Mouse (Mus musculus) lung, postnatal 10 days (tissue): ENCODE measurements around the gene Prg3.

Experiments used
- DNase-seq: peaks from one replicate; pipeline ENCODE4 v3.0.0; 2021

Gene Prg3

DNA sequence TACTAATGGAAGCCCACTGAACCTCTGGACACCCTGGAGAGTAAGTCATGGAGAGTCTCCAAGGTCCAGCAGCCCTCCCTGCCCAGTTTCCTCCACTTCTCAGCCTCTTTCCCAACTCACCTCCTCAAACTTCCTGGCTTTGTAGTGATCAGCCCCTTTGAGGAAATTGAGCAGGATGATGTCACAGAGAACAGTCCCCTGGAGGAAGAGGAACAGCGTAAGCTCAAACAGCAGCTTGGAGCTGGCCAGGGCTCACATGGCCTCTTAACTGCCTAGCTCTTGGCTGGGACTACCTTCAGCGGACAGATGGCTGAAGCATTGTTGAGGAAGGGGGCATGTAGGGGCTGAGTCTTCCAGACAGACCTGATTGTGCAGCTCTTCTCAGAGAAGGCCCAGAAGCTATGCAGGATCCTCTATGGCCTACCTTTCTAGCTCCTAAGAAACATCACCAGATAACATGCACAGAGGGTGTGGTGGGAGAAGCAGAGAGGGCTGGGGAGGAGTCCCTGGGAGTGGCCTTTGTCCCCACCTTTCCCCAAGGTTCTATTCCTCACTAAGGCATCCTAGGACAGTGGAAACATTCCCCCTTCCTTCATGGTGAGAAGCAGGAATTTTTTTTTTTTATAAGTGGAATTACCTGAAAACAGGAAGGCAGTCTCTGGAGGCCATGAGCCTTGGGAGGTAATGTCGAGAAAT, 11.6 kb downstream of the Prg3 start:
- DNase-seq, result peak; percentile 20

DNA sequence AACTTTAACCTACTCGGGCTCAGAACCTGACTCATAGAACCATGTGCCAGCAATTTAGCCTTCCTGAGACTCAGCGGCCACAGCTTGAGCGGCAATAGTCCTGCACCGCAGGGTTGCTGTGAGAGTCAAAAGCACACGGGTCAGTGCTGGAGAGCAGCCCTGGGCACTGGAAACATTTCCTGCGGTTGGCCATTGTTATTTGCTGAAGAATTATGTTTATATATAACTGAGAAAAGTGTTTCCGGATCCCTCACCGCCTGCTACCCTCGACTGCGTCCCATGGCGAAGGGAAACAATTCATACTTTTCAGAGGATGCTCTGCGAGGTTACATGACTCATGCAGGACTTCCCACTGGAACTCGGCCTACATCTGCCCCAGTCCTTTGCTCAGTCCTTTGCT, 13.5 kb downstream of the Prg3 start:
- DNase-seq, result peak; percentile 51

DNA sequence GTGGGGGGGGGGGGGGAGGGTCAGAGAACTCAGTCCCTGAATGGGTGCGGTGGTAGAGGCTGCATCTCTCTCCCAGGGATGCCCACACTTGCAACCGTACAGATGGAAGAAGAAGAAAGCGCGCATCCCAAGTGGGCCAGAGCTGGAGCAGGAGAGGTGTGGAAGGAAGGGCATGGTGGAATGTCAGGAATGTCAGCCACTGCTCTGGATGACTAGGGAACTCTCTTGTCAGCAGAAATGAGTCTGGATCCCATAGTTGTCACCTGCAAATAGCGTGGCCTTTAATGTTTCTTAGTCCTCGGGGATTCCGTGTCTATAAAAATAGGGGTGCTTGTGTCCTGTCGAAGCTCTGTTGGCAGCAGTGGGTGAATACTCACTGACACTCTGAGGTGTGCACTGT, 14.6 kb downstream of the Prg3 start:
- DNase-seq, result no peak

DNA sequence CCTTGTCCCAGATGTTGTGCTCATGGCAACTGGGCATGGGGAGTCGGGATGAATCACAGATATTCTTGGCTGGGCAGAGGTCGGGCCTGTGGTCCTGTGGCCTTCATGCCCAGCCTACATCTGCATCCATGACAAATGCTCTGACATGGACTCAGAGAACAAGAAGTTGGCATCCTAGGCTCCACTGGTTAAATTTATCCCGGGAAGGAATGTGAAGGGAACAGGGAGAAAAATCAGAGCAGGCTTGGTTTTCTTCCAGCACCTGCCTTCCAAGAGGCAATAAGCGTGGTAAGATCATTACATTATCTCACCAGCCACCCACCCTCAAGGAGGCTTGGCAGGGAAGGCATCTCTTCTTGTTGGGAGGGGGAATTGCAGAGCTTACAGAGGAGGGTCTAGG, 16.3 kb downstream of the Prg3 start:
- no peak for DNase-seq

DNA sequence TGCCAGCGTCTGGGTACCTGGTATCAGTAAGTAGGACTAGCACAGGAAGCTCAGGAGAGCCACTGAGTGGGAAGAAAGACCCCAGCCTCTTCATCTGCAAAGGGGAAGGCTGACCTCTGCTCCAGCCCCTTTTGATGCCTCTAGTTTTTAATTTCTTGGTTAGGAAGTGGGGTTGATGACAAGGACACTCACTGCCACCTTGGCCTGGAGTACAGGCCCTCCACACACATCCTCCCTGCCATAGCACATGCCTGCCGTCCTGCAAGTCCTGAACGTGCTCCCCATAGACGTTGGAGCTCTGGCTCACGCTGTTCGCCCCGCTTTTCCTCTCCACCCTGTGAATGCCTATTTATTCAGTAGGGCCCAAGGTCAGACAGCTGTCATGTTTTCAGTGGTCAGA, 18.6 kb downstream of the Prg3 start:
- DNase-seq, result no peak

DNA sequence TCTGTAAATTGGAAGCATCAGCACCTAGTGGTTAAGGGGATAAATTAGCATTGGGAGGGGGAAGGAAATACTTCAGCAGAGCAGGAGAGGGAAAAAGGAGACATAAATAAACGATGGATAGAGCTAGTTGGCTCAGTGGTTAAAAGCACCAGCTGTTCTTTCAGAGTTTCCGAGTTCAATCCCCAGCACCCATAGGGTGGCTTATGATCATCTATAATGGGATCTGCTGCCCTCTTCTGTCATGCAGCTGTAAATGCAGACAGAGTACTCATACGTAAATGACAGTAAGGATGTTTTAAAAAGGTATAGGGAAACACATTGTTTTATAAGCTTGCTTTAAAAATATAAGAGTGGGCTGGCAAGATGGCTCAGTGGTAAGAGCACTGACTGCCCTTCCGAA, 19.7 kb downstream of the Prg3 start:
- peak; percentile 43 for DNase-seq

DNA sequence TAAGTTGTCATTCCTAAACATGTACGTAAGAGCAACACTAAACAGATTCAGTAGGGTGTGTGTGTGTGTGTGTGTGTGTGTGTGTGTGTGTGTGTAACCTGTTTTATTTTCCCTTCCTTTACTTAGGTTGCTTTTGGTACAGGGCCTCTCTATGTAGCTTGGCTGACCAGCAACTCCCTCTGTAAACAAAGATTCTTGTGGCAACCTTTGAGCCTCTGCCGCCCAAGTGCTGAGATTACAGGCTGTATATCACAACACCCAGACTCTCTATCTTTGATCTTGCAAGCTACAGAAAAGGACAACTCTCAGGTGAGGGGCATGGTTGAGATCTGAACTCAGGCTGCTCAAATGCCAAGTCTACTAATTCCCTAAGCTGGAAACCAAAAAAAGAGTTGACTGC, 21.2 kb downstream of the Prg3 start:
- DNase-seq, result no peak

DNA sequence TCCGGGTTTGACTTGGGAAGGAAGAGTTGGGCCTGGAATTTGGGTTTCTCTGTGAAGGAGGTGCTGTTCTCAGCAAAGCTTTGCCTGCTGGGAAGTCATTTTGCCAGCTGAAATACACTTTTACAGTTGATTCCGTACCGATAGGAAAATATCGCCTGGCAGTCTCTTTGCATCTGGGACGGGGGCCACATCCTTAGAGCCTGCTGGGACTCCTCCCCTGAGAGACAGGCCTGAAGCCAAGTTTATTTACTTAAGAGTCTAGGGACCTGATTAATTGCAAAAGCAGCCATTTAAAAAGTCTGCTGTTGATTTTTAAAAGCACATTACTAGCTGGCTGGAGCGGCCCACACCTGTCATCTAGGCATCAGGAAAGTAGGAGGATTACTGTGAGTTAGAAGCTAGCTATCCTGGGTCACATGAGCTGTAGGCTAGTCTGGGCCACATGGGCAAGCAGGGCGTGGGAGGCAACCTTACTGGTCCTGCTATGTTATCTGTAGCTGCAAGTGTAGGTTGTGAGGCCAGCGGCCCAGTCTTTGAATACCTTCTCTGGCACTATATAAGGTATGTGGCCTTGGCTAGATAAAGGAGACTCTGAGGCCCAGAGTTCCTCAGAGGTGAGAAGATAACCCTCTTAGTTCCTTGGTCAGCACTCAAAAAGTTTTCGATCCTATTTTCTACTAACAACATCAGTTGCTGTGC, 24.0 kb downstream of the Prg3 start:
- DNase-seq, result peak; percentile 44

DNA sequence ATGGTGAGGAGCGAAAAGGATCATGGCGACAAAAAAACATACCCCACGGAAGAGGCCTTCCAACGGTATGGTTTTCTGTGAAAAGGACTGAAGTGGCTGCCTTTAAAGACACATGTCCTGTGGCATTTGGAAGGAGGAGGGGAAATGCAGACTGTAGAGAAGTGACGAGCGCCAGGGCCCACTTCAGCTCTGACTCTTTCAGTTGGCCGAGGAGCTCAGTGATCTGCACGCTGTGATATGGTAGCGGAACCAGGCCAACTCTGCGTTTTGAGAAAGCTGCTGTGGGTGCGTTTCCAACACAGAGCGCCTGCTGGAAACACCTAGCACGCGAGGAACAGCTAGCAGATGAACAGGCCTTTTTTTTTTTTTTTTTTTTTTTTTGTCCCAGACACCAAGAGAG, 24.7 kb downstream of the Prg3 start:
- no peak for DNase-seq

DNA sequence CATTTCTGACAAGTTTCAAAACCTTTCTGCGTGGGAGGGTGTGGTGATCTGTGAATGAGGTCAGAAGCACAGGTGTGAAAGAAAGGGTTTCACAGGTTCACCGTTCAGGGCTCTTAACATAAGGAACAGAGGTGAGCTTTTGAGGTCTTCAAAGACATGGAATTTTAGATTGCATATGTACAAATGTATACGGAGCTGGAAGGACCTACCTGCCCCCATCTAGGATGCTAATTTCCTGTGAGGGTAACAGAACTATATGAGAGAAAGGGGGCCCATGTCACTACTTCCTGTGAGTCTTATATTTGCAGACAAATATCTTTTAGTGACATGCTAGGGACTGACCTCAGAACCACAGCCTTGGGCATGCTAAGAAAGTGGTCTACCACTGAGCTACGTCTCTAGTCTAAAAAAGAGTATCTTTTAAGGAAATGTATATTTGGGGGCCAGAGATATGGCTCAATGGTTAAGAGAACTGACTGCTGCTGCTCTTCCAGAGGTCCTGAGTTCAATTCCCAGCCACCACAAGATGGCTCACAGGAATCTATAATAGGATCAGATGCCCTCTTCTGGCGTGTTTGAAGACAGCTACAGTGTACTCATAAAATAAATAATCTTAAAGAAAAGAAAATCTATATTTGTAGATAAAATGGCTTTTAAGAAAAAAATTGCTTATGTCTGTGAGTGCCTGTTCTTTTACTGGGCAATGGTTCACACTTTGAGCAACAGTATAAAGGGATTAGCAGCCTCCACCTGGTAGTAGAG, 26.0 kb downstream of the Prg3 start:
- no peak for DNase-seq

DNA sequence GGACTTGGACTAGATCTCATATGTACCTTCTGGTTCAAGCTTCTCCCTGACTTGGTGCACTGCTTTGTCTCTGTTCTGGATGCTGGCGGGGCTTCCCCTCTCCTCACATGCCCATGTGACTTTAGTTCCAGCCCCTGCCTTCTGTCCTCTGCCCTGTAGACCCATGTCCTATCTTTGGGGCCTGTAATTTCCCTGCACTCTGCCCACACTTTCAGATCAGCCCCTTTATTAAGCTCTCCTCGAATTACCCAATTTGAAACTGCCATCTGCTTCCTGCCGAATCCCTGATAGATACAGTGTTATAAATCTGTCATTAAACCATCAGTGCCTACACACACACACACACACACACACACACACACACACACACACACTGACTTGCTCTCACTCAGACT, 26.6 kb downstream of the Prg3 start:
- DNase-seq, result no peak

DNA sequence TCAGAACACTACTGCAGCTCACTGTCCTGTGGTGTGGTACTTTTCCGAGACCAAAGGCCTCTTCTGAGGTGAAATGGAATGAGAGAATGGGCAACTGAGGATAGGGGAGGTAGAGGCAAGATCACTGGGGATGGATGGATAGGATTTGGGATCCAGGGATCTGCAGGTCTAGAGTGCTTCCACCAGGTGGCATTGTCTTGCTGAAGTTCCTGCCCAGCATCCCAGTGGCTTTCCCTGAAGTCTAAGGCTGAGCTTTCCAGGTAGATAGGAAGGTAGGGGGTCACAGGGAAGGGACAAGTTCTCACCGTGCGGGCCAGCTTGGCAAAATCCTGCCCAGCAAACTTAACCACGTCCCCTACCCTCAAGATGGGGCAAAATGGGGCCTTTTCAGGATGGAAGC, 34.0 kb downstream of the Prg3 start:
- DNase-seq, result peak; percentile 48

DNA sequence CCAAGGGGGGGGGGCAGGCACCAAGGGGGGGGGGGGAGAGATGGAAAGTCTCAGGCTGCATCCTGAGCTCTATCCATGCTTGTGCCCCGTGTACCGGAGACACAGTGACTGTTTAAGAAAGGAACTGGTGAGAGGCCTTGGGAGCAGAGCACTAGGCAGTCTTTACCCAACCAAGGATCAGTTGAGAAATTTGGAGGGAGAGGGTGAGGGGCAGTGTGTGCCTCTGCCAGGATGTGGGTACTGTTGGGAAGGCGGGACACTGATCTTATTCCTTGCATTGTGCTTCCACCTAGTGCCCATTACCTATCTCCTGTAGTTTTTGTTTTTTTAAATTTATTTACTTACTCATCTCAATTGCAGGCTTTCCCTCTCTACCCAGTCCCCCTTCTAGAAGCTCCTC, 38.2 kb downstream of the Prg3 start:
- no peak for DNase-seq

DNA sequence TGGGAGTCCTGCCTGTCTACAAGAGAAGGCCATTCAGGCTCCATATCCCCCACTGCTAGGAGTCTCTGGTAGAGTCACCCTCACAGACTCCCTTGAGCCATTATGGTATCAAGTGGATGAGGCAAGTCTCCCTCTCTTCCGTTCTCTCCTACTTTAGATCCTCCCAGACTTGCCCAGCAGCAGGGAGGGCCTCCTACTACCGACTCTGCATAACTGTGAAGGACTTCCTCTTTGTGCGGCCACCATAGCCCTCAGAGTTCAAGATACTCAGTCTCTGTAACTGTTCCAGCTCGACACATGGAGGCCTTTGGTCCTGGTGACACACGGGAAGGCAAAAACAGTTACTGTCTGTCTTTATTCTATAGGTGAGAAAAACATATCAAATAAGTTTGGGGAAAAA, 39.3 kb downstream of the Prg3 start:
- no peak for DNase-seq

DNA sequence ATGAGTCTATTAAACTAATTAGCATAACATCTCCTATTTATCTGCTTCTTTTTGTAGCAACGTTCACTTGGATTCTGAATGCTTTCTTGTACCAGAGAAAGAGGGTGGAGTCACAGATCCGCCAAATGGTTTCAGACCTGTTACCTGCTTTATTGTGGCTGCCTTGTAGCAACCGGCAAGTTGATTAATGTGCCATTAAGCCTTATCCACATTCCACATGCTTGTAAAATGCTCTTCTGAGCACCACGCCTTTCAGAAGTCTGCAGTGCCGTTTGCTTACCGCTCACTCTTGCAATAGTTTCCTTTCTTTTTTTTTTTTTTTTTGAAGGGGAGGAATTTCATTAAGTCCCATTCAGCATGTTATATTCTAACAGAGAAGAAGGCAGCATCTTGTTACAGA, 41.9 kb downstream of the Prg3 start:
- no peak for DNase-seq

DNA sequence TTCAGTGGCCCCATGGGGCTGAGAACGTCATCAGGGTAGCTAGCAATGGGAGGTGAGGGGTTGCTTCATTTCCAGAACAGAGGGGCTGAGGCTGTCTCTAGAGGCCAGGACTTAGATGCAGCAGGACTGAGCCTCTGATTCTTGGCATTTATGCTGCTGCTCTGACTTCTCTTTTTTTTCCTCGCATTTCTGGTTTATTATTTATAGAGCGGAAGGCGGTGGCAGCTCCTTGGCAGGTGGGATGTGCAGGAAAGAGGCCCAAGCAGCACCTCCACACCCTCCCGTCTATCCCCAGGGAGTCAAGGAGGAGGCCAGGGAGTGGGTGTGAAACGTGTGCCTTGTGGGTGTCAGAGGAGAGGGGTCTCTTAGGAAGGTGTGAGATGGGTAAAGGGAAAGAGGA, 43.0 kb downstream of the Prg3 start:
- no peak for DNase-seq

DNA sequence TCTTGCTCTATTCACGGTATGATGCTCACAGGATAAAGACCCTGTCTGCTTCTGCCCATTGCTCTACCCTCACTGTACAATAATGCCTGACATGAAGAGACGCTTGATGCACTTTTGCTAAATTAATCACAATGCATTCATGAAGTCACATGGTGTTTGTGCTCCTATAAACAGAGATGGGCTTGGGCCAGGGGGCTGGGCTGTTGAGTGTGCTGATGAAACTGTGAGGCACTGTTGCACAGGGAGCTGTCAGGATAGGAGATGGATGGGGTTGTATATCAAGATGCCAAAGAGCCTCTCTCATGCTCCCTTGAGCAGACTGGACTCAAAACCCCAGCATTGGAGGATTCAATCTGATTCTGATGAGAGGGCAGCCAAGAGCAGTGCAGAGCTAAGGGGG, 45.1 kb downstream of the Prg3 start:
- no peak for DNase-seq

DNA sequence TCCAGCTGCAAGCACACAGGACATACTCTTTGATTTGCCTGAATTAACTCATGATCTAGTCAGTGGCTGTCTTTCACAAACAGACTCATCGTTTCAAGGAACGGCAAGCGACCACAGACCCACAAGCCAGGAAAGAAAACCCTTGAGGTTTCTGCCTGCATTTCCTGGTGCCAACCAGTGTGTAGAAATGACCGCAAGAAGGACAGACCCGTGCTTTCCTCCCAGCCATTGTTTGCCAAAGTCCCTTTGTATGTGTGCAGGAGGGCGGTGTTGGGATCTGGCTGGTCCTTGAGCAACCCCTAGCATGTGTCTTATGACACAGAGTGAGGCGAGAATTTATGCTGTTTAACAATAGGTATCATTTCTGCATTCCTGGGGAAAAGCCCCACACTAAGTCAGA, 46.2 kb downstream of the Prg3 start:
- DNase-seq, result no peak

DNA sequence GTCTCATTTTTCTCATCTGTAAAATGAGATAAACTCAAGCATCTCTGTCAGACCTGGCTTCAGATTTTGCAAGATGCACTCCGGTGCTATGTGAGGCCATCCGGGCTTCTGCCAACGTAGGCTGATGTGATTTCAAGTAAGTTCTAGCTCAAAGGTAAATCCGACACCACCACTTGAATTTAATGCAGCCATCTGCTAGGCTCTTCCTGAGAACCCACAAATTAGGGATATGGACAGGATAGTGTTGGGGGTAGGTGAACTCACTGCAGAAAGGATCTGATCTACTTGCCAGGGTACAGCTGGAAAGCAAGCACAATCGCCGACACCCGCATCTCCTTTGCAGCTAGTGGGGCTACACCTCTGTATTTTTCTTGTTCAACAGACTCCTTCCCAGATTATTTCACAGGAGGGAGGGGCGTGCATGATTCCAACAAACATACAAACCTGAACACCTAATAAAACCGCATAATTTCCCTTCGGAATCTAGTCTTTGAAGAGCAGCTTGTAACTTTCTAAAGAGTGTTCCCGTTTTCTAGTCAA, 48.6 kb downstream of the Prg3 start:
- no peak for DNase-seq

DNA sequence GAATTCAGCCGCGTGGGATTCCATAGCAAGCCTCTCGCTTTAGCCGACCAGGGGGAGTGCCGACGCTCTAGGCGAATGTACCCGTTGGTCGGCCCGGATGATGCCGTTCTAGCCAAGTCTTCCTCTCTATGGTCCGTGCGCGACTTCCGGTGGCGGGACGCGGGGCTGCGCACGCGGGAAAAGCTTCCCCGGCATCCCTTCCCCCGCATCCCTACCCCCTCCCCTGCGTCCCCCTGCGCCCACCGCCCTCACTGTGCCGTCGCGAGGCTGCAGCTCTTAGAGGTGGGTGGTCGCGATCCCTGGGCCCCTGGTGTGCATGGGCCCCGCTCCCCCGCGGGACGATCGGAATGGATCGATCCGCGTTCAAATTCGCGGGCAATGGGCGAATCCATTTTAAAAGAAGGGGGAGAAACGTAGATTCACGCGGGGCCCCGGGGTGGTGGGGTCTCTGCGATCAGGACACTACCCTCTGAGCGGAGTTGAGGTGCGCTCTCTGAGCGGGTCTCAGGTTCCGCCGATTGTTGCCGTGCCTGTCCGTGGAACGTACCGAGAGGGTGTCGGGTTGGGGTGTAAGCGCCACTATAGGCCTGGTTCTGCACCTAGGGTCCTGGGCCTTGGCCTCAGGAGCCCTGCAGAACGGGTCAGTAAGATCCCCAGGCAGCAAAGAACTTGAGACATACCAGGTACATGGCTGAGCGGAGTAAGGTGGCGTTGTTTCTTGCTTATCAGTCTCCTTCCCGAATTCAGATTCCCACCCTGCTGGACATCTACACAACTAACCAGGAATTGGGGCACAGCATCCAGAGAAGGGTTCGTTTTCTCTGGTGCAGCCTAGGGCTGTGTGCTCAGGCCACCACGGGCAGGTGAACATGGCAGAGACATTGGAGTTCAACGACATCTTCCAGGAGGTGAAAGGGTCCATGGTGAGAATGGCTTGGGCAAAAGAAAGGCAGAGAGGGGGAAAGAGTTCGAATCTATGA, 49.3 kb downstream of the Prg3 start, which contains the start of the genes Ssrp1 and P2rx3:
Gene Ssrp1 (plus strand): TSS at position 188 of the 980 bp plus-strand sequence.
Gene P2rx3 (minus strand): TSS at position 416 of the 980 bp plus-strand sequence.
- DNase-seq, result peak; percentile 94

DNA sequence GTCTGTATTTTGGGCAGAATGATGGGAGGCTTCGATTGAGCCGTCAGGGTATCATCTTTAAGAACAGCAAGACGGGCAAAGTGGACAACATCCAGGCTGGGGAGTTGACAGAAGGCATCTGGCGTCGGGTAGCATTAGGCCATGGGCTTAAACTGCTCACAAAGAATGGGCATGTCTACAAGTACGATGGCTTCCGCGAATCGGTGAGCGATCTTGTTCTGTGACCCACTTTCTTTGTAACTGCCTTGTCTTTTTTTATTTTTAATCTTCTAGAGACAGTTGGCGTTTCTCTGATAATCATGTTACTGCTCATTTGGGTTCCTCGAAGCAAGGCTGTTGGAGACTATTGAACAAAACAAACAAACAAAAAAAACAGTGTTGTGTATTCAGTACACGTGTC, 50.3 kb downstream of the Prg3 start:
- DNase-seq, result no peak
